Mouse (Mus musculus): Measurements from ENCODE around the gene Vmn1r13.
"Not testable (repeated sequence)": the region's sequence is repeated elsewhere in the genome, so short reads cannot be mapped to it uniquely, and the experiment has no call there.

Gene Vmn1r13

DNA sequence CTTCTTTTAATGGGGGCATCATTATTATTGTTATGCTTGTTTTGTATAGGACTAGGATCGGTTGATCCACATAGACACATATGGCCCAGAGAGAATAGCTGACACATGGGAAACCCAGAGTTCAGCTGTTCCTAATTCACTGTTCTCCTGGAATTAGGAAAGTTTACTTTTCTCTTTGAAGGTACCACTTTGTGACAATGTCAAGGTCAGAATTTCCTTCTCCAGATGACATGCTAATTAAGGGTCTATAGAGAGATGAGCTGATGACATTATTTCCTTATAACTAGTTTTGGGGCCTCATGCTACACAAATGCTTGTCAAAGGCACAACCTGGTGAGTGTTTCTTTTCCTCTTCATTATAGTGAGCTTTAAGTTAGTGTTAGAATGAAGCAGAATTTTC is at the start of gene Vmn1r13:
TSS of gene Vmn1r13 (plus strand) at position 301 of the 400 bp plus-strand sequence.
- not testable (repeated sequence) for DNase-seq

DNA sequence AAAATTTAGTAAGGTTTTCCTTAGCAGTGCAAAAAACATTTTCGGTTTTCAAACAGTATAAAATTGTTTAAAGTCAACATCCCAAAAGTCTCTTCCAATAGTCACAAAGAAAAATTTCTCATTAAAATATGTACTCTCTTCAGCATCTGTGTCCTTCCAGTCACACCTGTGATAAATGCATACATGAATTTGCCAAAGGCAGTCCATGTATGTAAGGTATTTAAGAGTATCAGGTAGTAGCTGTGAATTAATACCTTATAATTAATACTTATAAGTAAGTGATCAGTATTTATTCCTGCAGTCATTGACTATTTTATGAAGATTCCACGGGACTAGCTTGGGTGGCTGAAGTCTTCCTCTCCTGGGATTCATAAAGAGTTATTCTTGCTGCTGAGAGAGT is 46.5 kb upstream of the Vmn1r13 start, which contains the start of gene Vmn1r12:
TSS of gene Vmn1r12 (plus strand) at position 301 of the 400 bp plus-strand sequence.
- DNase-seq = no peak

DNA sequence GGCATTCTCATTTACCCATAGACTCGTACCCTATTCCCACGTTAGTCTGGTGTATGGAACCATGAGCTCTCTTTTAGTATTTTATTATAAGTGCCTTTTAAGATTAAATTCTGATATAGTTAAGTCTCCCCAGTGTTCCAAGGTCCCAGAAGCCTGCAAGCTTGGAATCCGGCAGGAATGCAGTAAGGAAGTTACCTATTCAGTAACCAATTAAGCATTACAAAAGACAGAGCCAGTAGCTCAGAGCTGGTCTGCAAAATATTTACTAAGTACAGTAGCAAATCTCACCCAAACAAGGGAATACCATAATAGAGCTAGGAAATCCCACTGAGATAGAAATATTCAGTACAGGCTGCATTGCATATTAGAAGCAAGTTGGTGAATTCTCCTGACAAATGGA is 13.1 kb upstream of the Vmn1r13 start:
- not testable (repeated sequence) for DNase-seq

DNA sequence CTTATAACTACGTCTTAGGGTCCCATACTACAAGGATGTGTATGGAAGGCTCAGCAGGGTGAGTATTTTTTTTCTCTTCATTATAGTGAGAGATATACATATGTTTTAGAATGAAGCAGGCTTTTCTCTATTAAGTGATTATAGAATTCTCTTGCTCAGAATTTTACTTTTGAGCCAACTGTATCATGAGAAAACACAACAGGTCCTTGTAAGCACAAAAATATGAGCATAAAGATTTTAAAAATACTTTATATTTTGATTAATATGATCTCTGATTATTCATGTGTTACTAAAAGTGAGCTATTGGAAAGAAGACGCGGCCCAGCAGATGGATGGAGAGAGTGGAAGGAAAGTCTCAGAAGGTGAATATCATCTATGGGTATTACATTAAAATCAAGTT is 28.3 kb downstream of the Vmn1r13 start, which contains the start of gene Vmn1r14:
TSS of gene Vmn1r14 (plus strand) at position 301 of the 400 bp plus-strand sequence.
- DNase-seq = no peak

DNA sequence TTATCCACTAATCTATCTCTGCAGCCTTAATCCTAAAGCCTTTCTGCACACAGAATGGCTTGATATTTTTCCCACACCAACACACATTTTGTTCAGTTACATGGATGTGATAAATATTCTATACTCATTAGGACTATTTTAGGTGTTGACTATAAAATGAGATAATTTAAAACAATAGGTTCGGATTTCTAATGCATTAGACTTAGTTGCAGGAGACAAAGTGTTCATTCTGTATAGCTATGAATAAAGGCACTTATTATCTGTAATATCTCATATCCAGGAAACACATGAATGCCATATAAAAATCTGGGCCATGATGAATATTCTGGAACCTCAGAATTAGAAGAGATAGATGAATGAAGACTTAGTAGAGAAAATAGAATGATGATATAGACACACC is 54.6 kb downstream of the Vmn1r13 start, which contains the start of gene Vmn1r15:
TSS of gene Vmn1r15 (plus strand) at position 301 of the 400 bp plus-strand sequence.
- no peak for DNase-seq

DNA sequence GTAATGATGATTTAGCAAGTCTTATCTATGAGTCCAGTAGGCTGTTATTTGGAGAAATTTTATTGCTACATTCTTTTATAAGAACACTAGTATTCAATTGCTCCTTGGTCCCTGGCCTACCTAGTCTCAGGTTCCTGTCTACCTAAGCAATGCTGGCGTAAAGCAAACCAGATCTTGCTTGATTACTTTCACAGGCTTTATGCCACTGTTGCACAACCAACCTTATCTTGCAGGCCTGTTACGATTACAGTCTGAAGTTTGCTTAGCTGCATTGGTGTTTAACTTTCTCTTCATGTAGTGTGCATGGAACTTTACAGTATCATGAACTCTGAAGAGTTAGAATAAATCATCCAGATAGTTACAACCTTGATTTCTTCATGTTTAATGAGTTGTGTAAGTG is 57.9 kb downstream of the Vmn1r13 start:
- no peak for DNase-seq

All from embryo, embryonic 11 days (tissue).